Mouse (Mus musculus) midbrain, postnatal 0 days (tissue): ENCODE results near the gene Ccdc88c. TPM values are rescaled to one million over a fixed set of nuclear protein-coding genes. Genes with fewer than 3 reads are reported as not detected.

Experiments
- ATAC-seq: fragments of 200-750 bp; cut with Nextera tagmentation; 2 replicates; pipeline ENCODE4 v1.8.0; 2017; ENCODE audit warnings: moderate number of reproducible peaks, mild to moderate bottlenecking, moderate TSS enrichment, moderate library complexity; ENCODE audit not compliant: low FRiP score
- DNase-seq: peaks from one replicate; pipeline ENCODE4 v3.0.0-alpha.2; 2015; ENCODE audit warnings: low spot score
- H3K27ac ChIP-seq: fragments of 300-500 bp; sonication (generic); 2 replicates; pipeline ENCODE4 v1.5.1; 2014; ENCODE audit warnings: low read depth, mild to moderate bottlenecking, low read length, mixed read lengths
- H3K27me3 ChIP-seq: fragments of 300-500 bp; sonication (generic); 2 replicates; pipeline ENCODE4 v1.6.1; 2014; ENCODE audit warnings: low read length, control low read depth, mixed read lengths; ENCODE audit not compliant: insufficient read depth
- H3K36me3 ChIP-seq: fragments of 300-500 bp; sonication (generic); 2 replicates; pipeline ENCODE4 v1.6.1; 2014; ENCODE audit warnings: low read length, control low read depth, mixed read lengths; ENCODE audit not compliant: insufficient read depth
- H3K4me1 ChIP-seq: fragments of 300-500 bp; sonication (generic); 2 replicates; pipeline ENCODE4 v1.6.1; 2014; ENCODE audit warnings: mild to moderate bottlenecking, control low read depth, antibody characterized with exemption, low read length, mixed read lengths; ENCODE audit not compliant: insufficient read depth
- H3K4me2 ChIP-seq: fragments of 300-500 bp; sonication (generic); 2 replicates; pipeline ENCODE4 v1.6.1; 2014; ENCODE audit warnings: low read depth, mild to moderate bottlenecking, low read length, mixed read lengths; ENCODE audit not compliant: poor library complexity, severe bottlenecking
- H3K4me3 ChIP-seq: fragments of 300-500 bp; sonication (generic); 2 replicates; pipeline ENCODE4 v1.5.1; 2014; ENCODE audit warnings: low read depth, mild to moderate bottlenecking, low read length, moderate library complexity
- H3K9ac ChIP-seq: fragments of 300-500 bp; sonication (generic); replicated peaks from 2 replicates; pipeline ENCODE4 v1.6.1; 2014; ENCODE audit warnings: mild to moderate bottlenecking, low read length, moderate library complexity, mixed read lengths; ENCODE audit not compliant: poor library complexity, severe bottlenecking
- H3K9me3 ChIP-seq: fragments of 300-500 bp; sonication (generic); 2 replicates; pipeline ENCODE4 v1.6.1; 2016; ENCODE audit warnings: low read length, control low read depth
- CTCF ChIP-seq: IDR thresholded peaks from 2 replicates; pipeline ENCODE4 v1.5.1; 2016; ENCODE audit warnings: antibody characterized with exemption, mild to moderate bottlenecking
- WGBS: fragments of 180-500 bp; shearing (Covaris S2); extraction: QIAGEN DNeasy Blood & Tissue Kit; methylation state at CpG from one replicate; pipeline ENCODE4 v1.1.7; 2014; 5-methylcytosine and 5-hydroxymethylcytosine counted together
- polyA plus RNA-seq: library from polyadenylated mRNA; unstranded; fragments of >200 nt; fragmentation: Nextera tagmentation; extraction: Ambion mirVana; gene quantifications from 2 replicates; pipeline ENCODE4 v1.2.1, GENCODE M21; 2015
- total RNA-seq: library from RNA; depleted of rRNA; stranded (reverse); fragments of >200 nt; gene quantifications from 2 replicates; pipeline ENCODE4 v1.2.3, GENCODE M21; 2014

The Ccdc88c gene
- total and polyA plus RNA-seq, 2 experiments from 2014 or later, result 12.6 to 24.8 TPM

DNA sequence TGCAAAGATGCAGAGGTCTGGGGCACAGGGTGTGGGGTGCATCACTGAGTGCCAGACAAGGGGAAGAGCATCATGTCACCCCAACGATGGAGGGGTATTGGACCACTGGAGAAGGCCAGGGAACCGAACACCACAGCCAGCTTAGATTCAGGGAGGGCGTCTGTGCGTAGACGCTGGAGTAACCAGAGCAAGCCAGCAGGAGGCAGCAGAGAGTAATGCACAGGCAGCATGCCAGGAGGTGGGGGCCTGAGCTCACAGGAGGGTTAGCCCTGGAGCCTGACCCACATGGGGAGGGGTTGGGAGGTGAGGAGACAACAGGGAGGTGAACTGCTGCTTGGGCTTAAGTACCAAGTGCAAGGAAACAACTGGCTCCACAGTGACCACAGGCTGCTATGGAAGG is 70.8 kb downstream of the Ccdc88c start:
- 0 out of 2 replicates have a peak, but pooled peaks cover 3% of the 10 kb centered on the region for H3K4me1 ChIP-seq
- ATAC-seq, result peak; percentile 67
- no peaks in the 10 kb centered on the region for H3K9me3 ChIP-seq
- WGBS, result 19% methylated on average over 5 of the region's 5 CpGs
- peak; percentile 58 for DNase-seq
- H3K4me3 ChIP-seq, result no peak overlapping the region
- TF ChIP-seq CTCF, result peak; percentile 97
- H3K9ac ChIP-seq, result 0 out of 2 replicates have a peak overlapping the region, but pooled peaks have one; percentile 4
- no peaks in the 10 kb centered on the region for H3K27me3 ChIP-seq
- H3K27ac ChIP-seq, result no peak overlapping the region
- peaks cover 3% of the 10 kb centered on the region; the same call in 1 of the 2 replicates for H3K36me3 ChIP-seq
- H3K4me2 ChIP-seq, result no peak overlapping the region

DNA sequence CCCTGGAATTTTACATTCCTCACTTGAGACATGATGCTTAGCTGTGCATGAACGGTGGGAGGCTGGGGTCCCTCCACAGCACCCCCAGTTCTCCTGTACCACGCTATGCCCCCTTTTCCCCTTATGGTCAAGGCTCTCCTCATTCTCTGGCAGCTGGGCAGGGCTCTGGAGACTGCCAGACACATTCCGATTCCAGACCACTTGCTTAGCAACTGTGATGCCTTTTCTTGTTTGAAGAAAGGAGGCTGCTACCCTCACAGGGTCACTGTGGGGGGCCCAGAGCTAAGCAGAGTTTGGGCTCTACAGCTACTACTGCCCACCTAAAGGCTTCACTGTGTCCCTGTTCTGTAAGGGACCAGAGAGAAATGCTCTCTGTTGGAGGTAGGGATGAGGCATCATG is 71.6 kb downstream of the Ccdc88c start:
- Histone ChIP-seq H3K4me2 (no peak overlapping the region), H3K27ac (no peak overlapping the region), H3K4me1 (0 out of 2 replicates have a peak, but pooled peaks cover 3% of the 10 kb centered on the region), H3K9ac (no peak overlapping the region), H3K4me3 (no peak overlapping the region), H3K27me3 (no peaks in the 10 kb centered on the region), H3K36me3 (peaks cover under 1% of the 10 kb centered on the region; the same call in 1 of the 2 replicates), H3K9me3 (no peaks in the 10 kb centered on the region)
- 20% methylated on average over 3 of the region's 3 CpGs for WGBS
- DNase-seq, result peak; percentile 61
- no peak for ATAC-seq
- no peak for TF ChIP-seq CTCF

DNA sequence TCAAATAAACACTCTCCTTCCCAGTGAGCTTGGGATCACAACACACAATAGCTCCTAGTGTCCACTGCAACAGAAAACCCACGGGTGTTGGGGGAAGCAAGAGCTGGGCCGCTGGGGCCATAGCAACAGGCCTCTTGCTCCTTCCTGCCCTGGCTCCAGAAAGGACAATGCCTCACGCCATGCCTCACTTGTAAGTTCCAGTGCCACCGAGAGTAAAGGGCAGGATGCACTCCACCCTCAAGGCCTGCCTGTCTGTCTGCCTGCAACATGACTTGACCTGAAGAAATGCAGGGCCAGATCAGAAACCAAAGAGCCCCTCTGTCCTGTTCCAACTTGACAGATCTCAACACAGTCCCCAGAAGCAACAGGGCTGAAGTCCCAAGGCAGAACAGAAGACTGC is 72.0 kb downstream of the Ccdc88c start:
- H3K27ac ChIP-seq, result no peak overlapping the region
- H3K9me3 ChIP-seq, result no peaks in the 10 kb centered on the region
- H3K4me3 ChIP-seq, result no peak overlapping the region
- H3K4me1 ChIP-seq, result 0 out of 2 replicates have a peak, but pooled peaks cover 3% of the 10 kb centered on the region
- no peak overlapping the region for H3K9ac ChIP-seq
- DNase-seq (no peak), ATAC-seq (no peak)
- H3K36me3 ChIP-seq, result no peaks in the 10 kb centered on the region
- no peak overlapping the region for H3K4me2 ChIP-seq
- H3K27me3 ChIP-seq, result no peaks in the 10 kb centered on the region
- no peak for TF ChIP-seq CTCF
- WGBS, result 38% methylated on average over 4 of the region's 4 CpGs

DNA sequence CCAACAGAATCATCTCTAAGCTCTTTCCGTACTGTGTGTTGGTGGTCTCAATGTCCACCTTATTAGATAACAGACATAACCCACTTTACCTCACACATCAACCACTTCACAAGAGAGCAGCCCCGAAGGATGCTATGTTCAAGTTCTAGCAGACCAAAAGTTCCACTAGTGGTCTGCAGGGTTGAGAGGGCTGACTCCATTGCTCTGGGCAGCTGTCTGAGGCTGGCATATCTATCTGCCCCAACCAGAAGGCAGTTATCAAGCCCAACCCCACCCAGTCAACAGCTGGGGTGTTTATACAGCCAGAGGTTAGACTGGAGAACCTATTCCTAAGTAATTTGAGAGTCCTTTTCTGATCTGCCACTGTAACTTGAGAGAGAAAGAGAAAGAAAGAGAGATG is 72.8 kb downstream of the Ccdc88c start:
- ATAC-seq (no peak), DNase-seq (no peak)
- no peak overlapping the region for H3K4me3 ChIP-seq
- no peaks in the 10 kb centered on the region for H3K27me3 ChIP-seq
- peaks cover 3% of the 10 kb centered on the region; the same call in 1 of the 2 replicates for H3K36me3 ChIP-seq
- TF ChIP-seq CTCF, result no peak
- H3K9ac ChIP-seq, result no peak overlapping the region
- H3K4me2 ChIP-seq, result no peak overlapping the region
- H3K9me3 ChIP-seq, result no peaks in the 10 kb centered on the region
- 0 out of 2 replicates have a peak, but pooled peaks cover 3% of the 10 kb centered on the region for H3K4me1 ChIP-seq
- H3K27ac ChIP-seq, result no peak overlapping the region
- WGBS, result 97% methylated on average over 2 of the region's 2 CpGs

DNA sequence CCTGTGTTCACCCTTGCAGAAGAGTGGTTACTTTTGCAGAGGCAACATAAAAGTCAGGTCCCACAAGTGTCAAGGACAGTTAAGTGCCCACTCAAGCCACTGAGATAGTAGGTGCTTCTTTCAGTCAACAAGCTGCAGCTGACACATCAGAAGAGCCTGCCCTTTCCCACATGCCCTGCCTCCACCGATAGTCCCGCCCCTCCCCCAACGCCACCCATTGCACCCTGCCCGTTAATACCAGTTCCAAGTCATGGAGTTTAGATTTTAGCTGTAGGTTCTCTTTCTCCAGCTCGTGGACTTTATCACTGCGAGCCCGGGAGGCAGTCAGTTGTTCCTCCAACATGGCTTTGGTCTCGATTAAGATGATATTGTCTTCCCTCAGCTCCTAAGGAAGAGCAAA is 74.9 kb downstream of the Ccdc88c start:
- no peak for DNase-seq
- Histone ChIP-seq H3K27ac (no peak overlapping the region), H3K27me3 (no peaks in the 10 kb centered on the region), H3K4me2 (no peak overlapping the region), H3K4me1 (0 out of 2 replicates have a peak, but pooled peaks cover 3% of the 10 kb centered on the region), H3K36me3 (peaks cover 3% of the 10 kb centered on the region; the same call in 1 of the 2 replicates), H3K4me3 (no peak overlapping the region), H3K9ac (no peak overlapping the region), H3K9me3 (no peaks in the 10 kb centered on the region)
- WGBS, result 67% methylated on average over 8 of the region's 8 CpGs
- no peak for TF ChIP-seq CTCF
- no peak for ATAC-seq

DNA sequence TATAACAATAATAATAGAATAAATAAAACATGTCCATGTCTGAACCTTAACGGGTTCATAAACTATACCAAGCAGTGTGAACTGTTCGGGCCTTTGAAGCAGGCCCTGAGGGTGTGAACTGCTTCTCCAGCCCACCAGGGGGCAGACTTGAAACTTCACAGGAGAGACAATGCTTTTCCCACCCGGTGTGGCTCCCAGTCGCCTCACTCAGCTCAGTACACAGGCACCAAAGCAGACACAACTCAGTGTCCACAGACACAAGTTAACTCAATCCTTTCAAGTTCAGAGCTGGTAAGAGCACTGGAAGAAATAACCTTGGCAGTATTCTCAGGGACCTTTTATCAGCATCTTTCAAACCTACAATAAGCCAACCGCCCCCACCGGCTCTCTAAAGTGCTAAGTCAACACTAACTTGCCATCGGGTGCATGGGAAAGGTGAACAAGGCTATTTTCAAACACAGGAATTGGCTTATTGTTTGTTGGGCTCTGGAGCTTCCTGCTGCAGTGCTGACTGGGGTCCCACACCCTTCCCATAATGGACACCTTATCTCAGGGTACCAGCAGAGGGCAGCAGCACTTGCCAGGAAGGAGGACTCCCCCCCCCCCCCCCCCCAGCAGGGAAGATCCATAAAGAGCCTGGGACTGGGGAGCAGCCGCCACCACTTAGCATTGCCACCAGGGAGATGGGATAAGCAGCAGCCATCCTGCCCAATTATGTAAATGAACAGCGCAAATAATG is 76.5 kb downstream of the Ccdc88c start:
- no peaks in the 10 kb centered on the region for H3K9me3 ChIP-seq
- ATAC-seq (peak; percentile 73), DNase-seq (peak; percentile 82)
- WGBS, result 30% methylated on average over 9 of the region's 9 CpGs
- no peak overlapping the region for H3K9ac ChIP-seq
- H3K36me3 ChIP-seq, result peaks cover 13% of the 10 kb centered on the region
- peak; percentile 83 for TF ChIP-seq CTCF
- H3K4me3 ChIP-seq, result no peak overlapping the region
- H3K4me2 ChIP-seq, result no peak overlapping the region
- H3K27me3 ChIP-seq, result no peaks in the 10 kb centered on the region
- no peak overlapping the region for H3K27ac ChIP-seq
- no peaks in the 10 kb centered on the region for H3K4me1 ChIP-seq
